ENCODE assay signal across 9 mouse cellular contexts in genomic region chr4:133117556-133118411, GRCm38 (mm10). TPM values are rescaled to one million over a fixed set of nuclear protein-coding genes. Genes with fewer than 3 reads are reported as not detected.
DNase-seq lines count a peak whose midpoint lies in the region; ATAC-seq lines count a peak whose summit lies in the region.
"Had no signal": no experiment of that assay in that cellular context is flagged by ENCODE, and none has a peak within 500 bp of the region (broad histone marks: within the 10 kb centered on the region; RNA-seq: fewer than 3 reads in every experiment).

No protein-coding gene starts in this region.

- ATAC-seq in lung, embryonic 15.5 days (ENCODE audit: borderline replicate concordance, extremely low read depth, low FRiP score, low TSS enrichment): peak; percentile 77
- no peak for ATAC-seq in erythroid progenitor cell, adult 5-6 weeks (replicated peaks; ENCODE audit: low FRiP score, poor library complexity, severe bottlenecking)
- ATAC-seq: Patski had no signal

- peak overlapping the region; percentile 92 for H3K27ac ChIP-seq in embryonic facial prominence, embryonic 10.5 days (replicated peaks)
- peak overlapping the region; percentile 99 for H3K27ac ChIP-seq in lung, embryonic 15.5 days

- no peaks in the 10 kb centered on the region for H3K9me3 ChIP-seq in embryonic facial prominence, embryonic 10.5 days
- no peaks in the 10 kb centered on the region for H3K9me3 ChIP-seq in lung, embryonic 15.5 days

- 18% methylated on average over 18 of the region's 18 CpGs for WGBS in embryonic facial prominence, embryonic 10.5 days
- WGBS in lung, embryonic 15.5 days: 11% methylated on average over 18 of the region's 18 CpGs

- peak overlapping the region; percentile 37 for H3K4me3 ChIP-seq in embryonic facial prominence, embryonic 10.5 days
- H3K4me3 ChIP-seq in lung, embryonic 15.5 days: peak overlapping the region; percentile 16

- no peaks in the 10 kb centered on the region for H3K27me3 ChIP-seq in embryonic facial prominence, embryonic 10.5 days (replicated peaks; ENCODE audit: low read depth, poor library complexity, severe bottlenecking)
- no peaks in the 10 kb centered on the region for H3K27me3 ChIP-seq in lung, embryonic 15.5 days
- H3K27me3 ChIP-seq: Patski had no signal

- H3K4me1 ChIP-seq in embryonic facial prominence, embryonic 10.5 days: peaks cover 74% of the 10 kb centered on the region
- peaks cover 47% of the 10 kb centered on the region for H3K4me1 ChIP-seq in lung, embryonic 15.5 days

- peak overlapping the region; percentile 19 for H3K9ac ChIP-seq in lung, embryonic 15.5 days

- H3K36me3 ChIP-seq in embryonic facial prominence, embryonic 10.5 days (replicated peaks): no peaks in the 10 kb centered on the region
- H3K36me3 ChIP-seq in lung, embryonic 15.5 days: no peaks in the 10 kb centered on the region

- H3K4me2 ChIP-seq in lung, embryonic 15.5 days: peak overlapping the region; percentile 49

- DNase-seq in left cerebral cortex, postnatal 4 days: peak; percentile 88
- DNase-seq in left cerebral cortex, adult 8-10 months (ENCODE audit: low spot score in 2 of 2): no peak
- DNase-seq in embryonic facial prominence, embryonic 10.5 days (ENCODE audit: low spot score): peak; percentile 74
- peak; percentile 88 to 93 for DNase-seq in heart, adult 9 months (ENCODE audit: low spot score in 2 of 2)
- DNase-seq in kidney, adult 8-10 months: peak; percentile 64 to 74
- peak; percentile 86 for DNase-seq in ovary, adult 18-20 months (ENCODE audit: low spot score)

- intact Hi-C loops in left cerebral cortex, postnatal 4 days (cut with DNase I): no loop called here

RNA-seq across cellular contexts. Expression of gene Wasf2, which starts 12.5 kb away (rescaled TPM):
- total RNA-seq in left cerebral cortex, postnatal 4 days (2021): 10 to 100 TPM; 34.0 to 35.7 TPM
- total RNA-seq in left cerebral cortex, adult 8-10 months (2022): 10 to 100 TPM; 27.4 to 42.1 (median 38.9) TPM
- polyA plus RNA-seq in embryonic facial prominence, embryonic 10.5 days (2016; fragmentation: Nextera tagmentation; extraction: Ambion mirVana): 66.7 and 73.0 TPM in 2 replicates
- polyA plus RNA-seq in lung, embryonic 15.5 days (2015; fragmentation: Nextera tagmentation; extraction: Ambion mirVana): 120 and 136 TPM in 2 replicates
- 79.6 and 83.6 TPM in 2 replicates for total RNA-seq in erythroid progenitor cell, adult 5-6 weeks (2015; ENCODE audit: low replicate concordance)
- total RNA-seq in erythroid progenitor cell, adult 5-6 weeks (2017; ENCODE audit: low replicate concordance): 59.7 and 73.7 TPM in 2 replicates

Comparison
In these comparisons a context has a peak if more than half of its experiments do, and no peak if none do; other contexts are left out.
1. DNase-seq: peak in left cerebral cortex, postnatal 4 days (single experiment), embryonic facial prominence, embryonic 10.5 days (single experiment), heart, adult 9 months (2 of 2), kidney, adult 8-10 months (2 of 2) and ovary, adult 18-20 months (single experiment); none in left cerebral cortex, adult 8-10 months (0 of 2).